Mouse (Mus musculus) olfactory bulb, adult 2 months (tissue): ENCODE results near the gene Fmo5.

Experiments used
- CTCF ChIP-seq: fragments of 200-500 bp; IDR thresholded peaks from 2 replicates; pipeline ENCODE4 v1.5.1; 2012; ENCODE audit warnings: low read depth, mild to moderate bottlenecking, low read length, moderate library complexity; ENCODE audit not compliant: insufficient read depth
- POLR2A ChIP-seq: fragments of 200-500 bp; IDR thresholded peaks from 2 replicates; pipeline ENCODE4 v1.6.1; 2012; ENCODE audit warnings: mild to moderate bottlenecking, low read depth, low read length, moderate library complexity; ENCODE audit not compliant: insufficient read depth

- TF ChIP-seq CTCF (no peak), POLR2A (no peak)
Measured at GRCm38 (mm10) chr3:97699061-97699460, 70.5 kb downstream of the Fmo5 start.
